ENCODE assay signal across 8 mouse cellular contexts in genomic region chr7:78579461-78580234, GRCm38 (mm10).
A peak's percentile ranks its signal among the peaks of the same experiment; 100 is the strongest.
DNase-seq lines count a peak whose midpoint lies in the region; ATAC-seq and TF ChIP-seq lines count a peak whose summit lies in the region.

No protein-coding gene starts in this region.

- H3K9ac ChIP-seq in heart, embryonic 13.5 days, result no peak overlapping the region
- H3K9ac ChIP-seq in embryonic facial prominence, embryonic 15.5 days, result no peak overlapping the region
- no peak overlapping the region for H3K9ac ChIP-seq in intestine, postnatal 0 days (ENCODE audit: low read depth, low read length)

- DNase-seq in heart, adult 9 months (ENCODE audit: low spot score in 2 of 2), result no peak
- DNase-seq in thymus, adult 2 months, result peak; percentile 67
- DNase-seq in thymus, adult 18-20 months, result no peak
- peak; percentile 79 for DNase-seq in retina, postnatal 1 day
- DNase-seq in urinary bladder, adult 2 months (ENCODE audit: low spot score), result no peak

- no peak for ATAC-seq in heart, embryonic 13.5 days (ENCODE audit: extremely low read depth, insufficient number of reproducible peaks, low FRiP score, low TSS enrichment)
- no peak for ATAC-seq in embryonic facial prominence, embryonic 15.5 days (ENCODE audit: insufficient number of reproducible peaks, low FRiP score, low TSS enrichment, low read depth)
- ATAC-seq in intestine, postnatal 0 days, result no peak

- peak overlapping the region; percentile 95 for H3K4me2 ChIP-seq in heart, embryonic 13.5 days
- H3K4me2 ChIP-seq in embryonic facial prominence, embryonic 15.5 days (replicated peaks), result peak overlapping the region; percentile 84
- H3K4me2 ChIP-seq in intestine, postnatal 0 days (replicated peaks; ENCODE audit: low read depth), result peak overlapping the region; percentile 64

- TF ChIP-seq POLR2A in thymus, adult 2 months (IDR thresholded peaks at IDR 0.05; ENCODE audit: control insufficient read depth, extremely low read depth, insufficient read depth, low read length, poor library complexity), result no peak

- H3K4me3 ChIP-seq in heart, embryonic 13.5 days, result peak overlapping the region; percentile 62
- H3K4me3 ChIP-seq in thymus, adult 2 months (ENCODE audit: control insufficient read depth, insufficient read depth, low read length), result no peak overlapping the region
- H3K4me3 ChIP-seq in embryonic facial prominence, embryonic 15.5 days (replicated peaks), result peak overlapping the region; percentile 46
- H3K4me3 ChIP-seq in intestine, postnatal 0 days (ENCODE audit: low read depth, low read length), result peak overlapping the region; percentile 39; the same call in 1 of the 2 replicates

- H3K4me1 ChIP-seq in heart, embryonic 13.5 days, result peaks cover 18% of the 10 kb centered on the region
- peaks cover 18% of the 10 kb centered on the region for H3K4me1 ChIP-seq in thymus, adult 2 months (replicated peaks; ENCODE audit: control insufficient read depth, insufficient read depth, low read length)
- peaks cover 23% of the 10 kb centered on the region for H3K4me1 ChIP-seq in embryonic facial prominence, embryonic 15.5 days
- no peaks in the 10 kb centered on the region for H3K4me1 ChIP-seq in intestine, postnatal 0 days (replicated peaks; ENCODE audit: control insufficient read depth, insufficient read depth, low read length)

- H3K27me3 ChIP-seq in heart, embryonic 13.5 days (replicated peaks), result peaks cover 99% of the 10 kb centered on the region
- peaks cover 21% of the 10 kb centered on the region for H3K27me3 ChIP-seq in thymus, adult 2 months (ENCODE audit: control insufficient read depth, insufficient read depth, low read length)
- H3K27me3 ChIP-seq in embryonic facial prominence, embryonic 15.5 days, result peaks cover 96% of the 10 kb centered on the region
- H3K27me3 ChIP-seq in intestine, postnatal 0 days (replicated peaks; ENCODE audit: control insufficient read depth, insufficient read depth, low read length), result peaks cover 50% of the 10 kb centered on the region

- TF ChIP-seq CTCF in thymus, adult 2 months (IDR thresholded peaks at IDR 0.05; ENCODE audit: borderline replicate concordance, control insufficient read depth, extremely low read depth, insufficient read depth, low read length, poor library complexity), result peak; percentile 58; the same call in 1 of the 2 replicates
- peak; percentile 59 for TF ChIP-seq CTCF in intestine, postnatal 0 days (IDR thresholded peaks at IDR 0.05; ENCODE audit: low read depth)

- WGBS in heart, embryonic 13.5 days, result 5% methylated on average over 13 of the region's 13 CpGs
- WGBS in thymus, adult 2 months, result 14% methylated on average over 13 of the region's 13 CpGs
- WGBS in embryonic facial prominence, embryonic 15.5 days, result 2% methylated on average over 13 of the region's 13 CpGs
- WGBS in intestine, postnatal 0 days, result 3% methylated on average over 13 of the region's 13 CpGs

- H3K36me3 ChIP-seq in heart, embryonic 13.5 days, result no peaks in the 10 kb centered on the region
- no peaks in the 10 kb centered on the region for H3K36me3 ChIP-seq in thymus, adult 2 months (ENCODE audit: control insufficient read depth, insufficient read depth, low read length)
- no peaks in the 10 kb centered on the region for H3K36me3 ChIP-seq in embryonic facial prominence, embryonic 15.5 days
- no peaks in the 10 kb centered on the region for H3K36me3 ChIP-seq in intestine, postnatal 0 days (ENCODE audit: control insufficient read depth, insufficient read depth)

- no peaks in the 10 kb centered on the region for H3K9me3 ChIP-seq in heart, embryonic 13.5 days
- H3K9me3 ChIP-seq in embryonic facial prominence, embryonic 15.5 days (replicated peaks), result no peaks in the 10 kb centered on the region
- no peaks in the 10 kb centered on the region for H3K9me3 ChIP-seq in intestine, postnatal 0 days (ENCODE audit: control insufficient read depth)

- no peak overlapping the region for H3K27ac ChIP-seq in heart, embryonic 13.5 days (replicated peaks)
- no peak overlapping the region for H3K27ac ChIP-seq in thymus, adult 2 months (ENCODE audit: control insufficient read depth, insufficient read depth, low read length)
- no peak overlapping the region for H3K27ac ChIP-seq in embryonic facial prominence, embryonic 15.5 days (replicated peaks)
- no peak overlapping the region for H3K27ac ChIP-seq in intestine, postnatal 0 days (ENCODE audit: low read depth, low read length)

Comparison
In these comparisons a context has a peak if more than half of its experiments do, and no peak if none do; other contexts are left out.
1. DNase-seq: peak in thymus, adult 2 months (single experiment) and retina, postnatal 1 day (single experiment); none in heart, adult 9 months (0 of 2), thymus, adult 18-20 months (0 of 2) and urinary bladder, adult 2 months (single experiment).
2. Peak in every context shown above with its lines, with median percentiles within 50 percentile points of each other: H3K4me2 ChIP-seq.